Mouse (Mus musculus): Measurements from ENCODE around the gene Tmem243. TPM values are rescaled to one million over a fixed set of nuclear protein-coding genes. Genes with fewer than 3 reads are reported as not detected.
A peak's percentile ranks its signal among the peaks of the same experiment; 100 is the strongest.

The Tmem243 gene
- polyA plus RNA-seq, 1 experiment from 2014 or later: 31.2 TPM

DNA sequence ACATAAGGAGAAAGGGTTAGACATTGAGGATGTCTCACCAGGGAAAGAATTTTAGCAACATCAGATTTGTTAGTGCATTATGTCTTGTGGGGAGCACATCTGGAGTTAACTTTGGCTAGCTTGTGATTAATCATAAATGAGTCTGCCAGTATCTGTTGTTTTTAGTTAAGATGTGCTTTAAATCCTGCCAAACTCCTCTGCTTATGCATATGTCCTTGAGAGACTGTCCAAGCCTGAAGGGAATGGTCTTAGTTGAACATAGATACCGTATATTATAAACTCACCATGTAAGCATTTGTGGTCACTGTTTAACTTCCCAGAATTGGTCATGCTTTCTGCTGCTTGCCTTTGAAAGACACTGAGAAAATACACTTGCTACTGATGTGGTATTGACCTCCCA lies 7.8 kb upstream of the Tmem243 start:
- Histone ChIP-seq H3K27ac (ENCODE audit: low read depth) (no peak overlapping the region), H3K4me2 (no peak overlapping the region), H3K36me3 (ENCODE audit: insufficient read depth) (no peaks in the 10 kb centered on the region), H3K27me3 (ENCODE audit: insufficient read depth, low read length) (no peaks in the 10 kb centered on the region), H3K9ac (no peak overlapping the region), H3K9me3 (ENCODE audit: low read depth, low read length) (peaks cover 3% of the 10 kb centered on the region; the same call in 1 of the 2 replicates), H3K4me3 (ENCODE audit: low read depth, low read length) (no peak overlapping the region), H3K4me1 (ENCODE audit: insufficient read depth) (no peaks in the 10 kb centered on the region)
- no peak for DNase-seq
- WGBS: 76% methylated on average over 1 of the region's 1 CpGs
- ATAC-seq (ENCODE audit: insufficient read depth): no peak
- no peak for TF ChIP-seq CTCF (IDR thresholded peaks at IDR 0.05; ENCODE audit: low read depth)

DNA sequence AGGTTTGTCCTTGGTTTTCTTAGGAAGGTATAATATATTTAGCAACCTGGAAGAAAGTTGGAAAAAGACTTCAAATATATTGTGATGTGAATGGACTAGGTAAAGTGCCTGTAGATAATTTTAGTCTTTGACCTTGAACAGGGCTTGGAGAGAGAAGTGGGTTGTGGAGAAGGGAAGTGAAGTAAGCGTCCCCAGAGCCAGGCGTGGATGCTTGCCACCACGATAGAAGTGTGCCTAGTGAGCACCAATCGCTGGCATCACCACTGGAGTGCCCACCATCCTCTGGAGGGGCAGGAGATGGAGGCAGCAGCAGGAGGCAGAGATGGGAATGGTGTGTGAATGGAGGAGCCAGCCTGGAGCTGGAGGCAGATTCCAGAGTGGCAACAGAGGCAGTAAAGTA lies 7.0 kb upstream of the Tmem243 start:
- 74% methylated on average over 4 of the region's 4 CpGs for WGBS
- Histone ChIP-seq H3K9ac (no peak overlapping the region), H3K27me3 (ENCODE audit: insufficient read depth, low read length) (no peaks in the 10 kb centered on the region), H3K4me3 (ENCODE audit: low read depth, low read length) (no peak overlapping the region), H3K4me2 (no peak overlapping the region), H3K27ac (ENCODE audit: low read depth) (no peak overlapping the region), H3K4me1 (ENCODE audit: insufficient read depth) (no peaks in the 10 kb centered on the region), H3K36me3 (ENCODE audit: insufficient read depth) (no peaks in the 10 kb centered on the region), H3K9me3 (ENCODE audit: low read depth, low read length) (peaks cover 3% of the 10 kb centered on the region; the same call in 1 of the 2 replicates)
- TF ChIP-seq CTCF (IDR thresholded peaks at IDR 0.05; ENCODE audit: low read depth): no peak
- DNase-seq (no peak), ATAC-seq (ENCODE audit: insufficient read depth) (no peak)

DNA sequence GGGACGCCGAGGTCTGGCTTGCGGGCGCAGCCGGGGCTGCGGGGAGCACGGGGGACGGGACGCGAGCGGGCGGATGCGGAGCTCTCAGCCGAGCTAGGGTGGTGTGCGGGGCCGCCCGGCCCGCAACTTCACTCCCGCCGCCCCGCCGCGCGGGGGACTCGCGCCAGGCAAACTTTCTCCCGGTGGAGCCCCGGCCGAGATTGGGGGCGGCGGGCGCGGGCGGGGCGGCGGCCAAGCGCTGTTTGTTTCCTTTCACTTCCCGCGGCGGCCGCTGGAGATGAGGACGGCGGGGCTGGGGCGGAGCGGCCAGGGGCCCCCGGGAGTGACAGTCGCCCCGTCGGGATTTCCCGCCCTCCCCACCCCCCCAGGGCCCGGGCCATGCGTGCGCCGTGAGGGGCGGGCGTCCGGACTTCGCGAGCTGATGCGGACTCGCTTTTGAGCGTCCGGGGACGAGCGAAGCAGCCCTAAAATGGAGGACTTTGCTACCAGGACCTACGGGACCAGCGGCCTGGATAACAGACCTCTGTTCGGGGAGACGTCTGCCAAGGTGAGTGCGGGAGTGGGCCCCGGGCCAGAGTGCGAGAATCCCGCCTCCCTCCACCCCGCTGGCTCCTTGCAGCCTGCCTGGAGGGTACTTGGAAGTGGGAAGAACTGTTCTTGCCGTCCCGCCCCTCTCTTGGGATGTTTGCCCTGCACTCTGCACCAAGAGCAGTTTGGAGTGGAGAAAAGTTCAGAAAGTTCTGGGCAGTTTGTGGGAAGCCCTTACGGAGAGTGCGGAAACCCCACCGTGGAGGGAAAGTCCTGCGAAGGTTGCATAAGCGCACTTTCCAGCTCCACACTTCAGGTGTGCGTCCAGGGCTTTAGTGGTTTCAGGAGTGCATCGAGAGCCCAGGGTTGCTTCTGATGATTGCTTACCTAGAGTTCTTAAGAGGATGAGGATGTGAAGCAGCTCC lies 657 bp downstream of the Tmem243 start:
- no peak for TF ChIP-seq CTCF (IDR thresholded peaks at IDR 0.05; ENCODE audit: low read depth)
- DNase-seq (peak; percentile 74), ATAC-seq (ENCODE audit: insufficient read depth) (peak; percentile 81)
- peak overlapping the region; percentile 75 for H3K9ac ChIP-seq
- peak overlapping the region; percentile 87 for H3K27ac ChIP-seq (ENCODE audit: low read depth)
- H3K4me1 ChIP-seq (ENCODE audit: insufficient read depth): no peaks in the 10 kb centered on the region
- H3K36me3 ChIP-seq (ENCODE audit: insufficient read depth): no peaks in the 10 kb centered on the region
- H3K27me3 ChIP-seq (ENCODE audit: insufficient read depth, low read length): peaks cover 4% of the 10 kb centered on the region
- peak overlapping the region; percentile 70 for H3K4me2 ChIP-seq
- H3K4me3 ChIP-seq (ENCODE audit: low read depth, low read length): peak overlapping the region; percentile 85
- H3K9me3 ChIP-seq (ENCODE audit: low read depth, low read length): peaks cover 2% of the 10 kb centered on the region; the same call in 1 of the 2 replicates
- WGBS: under 1% methylated on average over 59 of the region's 83 CpGs

DNA sequence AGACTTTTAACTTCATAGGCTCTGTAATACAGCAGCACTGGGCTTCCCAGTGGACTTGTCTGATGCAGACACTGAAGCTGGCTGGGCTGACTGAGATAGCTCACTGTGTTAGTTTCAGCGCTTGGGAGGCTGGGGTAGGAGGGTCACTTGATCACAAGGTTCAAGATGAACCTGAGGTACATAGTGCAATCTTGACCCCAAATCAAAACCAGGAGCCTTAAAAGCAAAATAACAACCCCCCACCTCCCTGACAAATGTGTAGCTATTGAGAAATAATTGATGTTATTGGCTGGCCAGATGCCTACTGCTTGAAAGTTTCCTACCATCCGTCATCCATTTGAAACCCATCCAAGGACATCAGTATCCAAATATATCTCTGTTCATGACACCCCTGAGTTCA lies 2.2 kb downstream of the Tmem243 start:
- H3K4me1 ChIP-seq (ENCODE audit: insufficient read depth): no peaks in the 10 kb centered on the region
- H3K4me3 ChIP-seq (ENCODE audit: low read depth, low read length): no peak overlapping the region
- H3K27me3 ChIP-seq (ENCODE audit: insufficient read depth, low read length): peaks cover 4% of the 10 kb centered on the region
- H3K9ac ChIP-seq: no peak overlapping the region
- ATAC-seq (ENCODE audit: insufficient read depth) (no peak), DNase-seq (no peak)
- H3K4me2 ChIP-seq: peak overlapping the region; percentile 70; the same call in 1 of the 2 replicates
- no peaks in the 10 kb centered on the region for H3K9me3 ChIP-seq (ENCODE audit: low read depth, low read length)
- no peak overlapping the region for H3K27ac ChIP-seq (ENCODE audit: low read depth)
- 89% methylated on average over 2 of the region's 2 CpGs for WGBS
- TF ChIP-seq CTCF (IDR thresholded peaks at IDR 0.05; ENCODE audit: low read depth): no peak
- no peaks in the 10 kb centered on the region for H3K36me3 ChIP-seq (ENCODE audit: insufficient read depth)

DNA sequence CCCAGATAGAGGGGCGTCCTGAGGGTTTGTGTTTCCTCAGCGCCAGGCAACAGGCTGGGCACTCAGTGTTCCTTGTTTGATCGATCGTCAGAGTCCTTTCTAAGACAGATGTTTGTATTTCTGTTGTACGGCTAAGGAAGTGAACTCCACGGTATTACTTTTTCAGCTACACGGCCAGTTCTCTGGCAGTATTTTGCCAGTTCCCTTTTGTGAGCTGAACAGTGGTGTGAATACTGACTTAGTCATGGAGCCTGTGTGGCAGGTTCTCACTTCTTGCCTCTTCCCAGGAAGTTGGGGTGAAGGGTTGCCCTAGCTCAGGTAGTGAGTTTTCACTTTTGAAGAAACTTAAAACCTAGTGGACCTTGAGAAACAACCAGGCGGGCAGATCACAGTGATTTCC lies 3.5 kb downstream of the Tmem243 start:
- 70% methylated on average over 8 of the region's 8 CpGs for WGBS
- H3K4me2 ChIP-seq: no peak overlapping the region
- H3K4me1 ChIP-seq (ENCODE audit: insufficient read depth): no peaks in the 10 kb centered on the region
- H3K9me3 ChIP-seq (ENCODE audit: low read depth, low read length): no peaks in the 10 kb centered on the region
- ATAC-seq (ENCODE audit: insufficient read depth) (no peak), DNase-seq (no peak)
- peaks cover 4% of the 10 kb centered on the region for H3K27me3 ChIP-seq (ENCODE audit: insufficient read depth, low read length)
- no peaks in the 10 kb centered on the region for H3K36me3 ChIP-seq (ENCODE audit: insufficient read depth)
- no peak overlapping the region for H3K4me3 ChIP-seq (ENCODE audit: low read depth, low read length)
- no peak overlapping the region for H3K9ac ChIP-seq
- no peak for TF ChIP-seq CTCF (IDR thresholded peaks at IDR 0.05; ENCODE audit: low read depth)
- H3K27ac ChIP-seq (ENCODE audit: low read depth): no peak overlapping the region

DNA sequence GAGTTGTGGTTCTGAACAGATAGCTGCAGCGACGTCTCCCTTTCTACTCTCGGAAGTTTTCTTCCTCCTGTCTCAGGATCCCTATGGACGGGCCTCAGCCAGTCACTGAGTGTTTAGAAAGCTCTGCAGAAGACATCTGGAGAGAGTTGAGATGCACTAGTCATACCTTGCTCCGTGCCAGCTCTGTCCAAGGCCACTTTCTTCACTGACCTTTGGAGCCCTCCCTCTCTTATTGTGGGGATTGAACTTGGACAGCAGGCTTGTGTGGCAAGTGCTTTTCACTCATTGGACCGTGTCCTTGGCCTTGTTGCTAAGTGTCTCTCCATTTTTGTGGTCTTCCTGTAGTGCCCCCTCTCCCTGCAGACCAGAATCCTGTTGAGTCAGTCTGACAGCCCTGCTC lies 6.3 kb downstream of the Tmem243 start:
- H3K4me2 ChIP-seq: no peak overlapping the region
- no peaks in the 10 kb centered on the region for H3K4me1 ChIP-seq (ENCODE audit: insufficient read depth)
- WGBS: 73% methylated on average over 6 of the region's 6 CpGs
- H3K9me3 ChIP-seq (ENCODE audit: low read depth, low read length): no peaks in the 10 kb centered on the region
- H3K4me3 ChIP-seq (ENCODE audit: low read depth, low read length): no peak overlapping the region
- DNase-seq (no peak), ATAC-seq (ENCODE audit: insufficient read depth) (no peak)
- no peak overlapping the region for H3K27ac ChIP-seq (ENCODE audit: low read depth)
- H3K9ac ChIP-seq: no peak overlapping the region
- TF ChIP-seq CTCF (IDR thresholded peaks at IDR 0.05; ENCODE audit: low read depth): no peak
- H3K27me3 ChIP-seq (ENCODE audit: insufficient read depth, low read length): peaks cover 4% of the 10 kb centered on the region
- H3K36me3 ChIP-seq (ENCODE audit: insufficient read depth): no peaks in the 10 kb centered on the region

DNA sequence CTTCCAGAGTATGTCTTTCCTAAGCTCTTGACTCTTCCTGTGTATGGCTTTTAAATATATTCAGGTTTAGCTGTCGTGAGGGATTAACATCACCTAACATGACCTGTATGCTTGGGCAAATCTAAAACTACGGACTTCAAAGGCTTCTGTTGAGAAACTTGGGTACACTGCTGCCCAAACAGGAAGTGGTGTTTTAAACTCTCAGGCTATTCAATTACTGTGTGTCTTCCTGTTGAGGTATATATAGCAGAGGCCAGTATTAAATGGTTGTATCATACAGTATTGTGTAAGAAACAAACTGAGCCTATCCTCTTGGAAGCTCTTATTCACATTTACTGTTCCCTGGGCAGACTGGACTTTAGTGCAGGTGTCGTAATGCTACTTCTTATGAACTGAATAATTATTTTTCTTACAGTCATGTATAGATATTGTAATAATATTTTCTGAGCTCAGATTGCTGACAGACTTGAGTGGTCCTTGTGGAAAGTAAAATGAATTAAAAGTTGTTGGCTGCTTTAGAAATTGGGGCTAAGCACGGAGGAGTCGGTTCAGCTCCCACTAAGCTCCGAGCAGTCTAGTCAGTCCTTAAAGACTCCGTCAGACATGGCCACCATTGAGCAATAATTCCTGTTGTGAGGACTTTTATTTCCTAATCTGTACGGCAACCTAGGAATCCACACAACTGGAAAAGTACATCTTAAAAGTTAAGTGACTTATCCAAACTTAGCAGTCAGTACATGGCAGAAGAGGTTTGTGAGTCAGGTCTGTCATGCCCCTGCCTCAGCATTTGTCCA lies 7.0 kb downstream of the Tmem243 start:
- no peak overlapping the region for H3K4me2 ChIP-seq
- peaks cover 2% of the 10 kb centered on the region for H3K27me3 ChIP-seq (ENCODE audit: insufficient read depth, low read length)
- no peak for TF ChIP-seq CTCF (IDR thresholded peaks at IDR 0.05; ENCODE audit: low read depth)
- ATAC-seq (ENCODE audit: insufficient read depth) (peak; percentile 26; the same call in 1 of the 2 replicates), DNase-seq (peak; percentile 49)
- no peaks in the 10 kb centered on the region for H3K9me3 ChIP-seq (ENCODE audit: low read depth, low read length)
- WGBS: 66% methylated on average over 8 of the region's 8 CpGs
- H3K27ac ChIP-seq (ENCODE audit: low read depth): no peak overlapping the region
- no peak overlapping the region for H3K4me3 ChIP-seq (ENCODE audit: low read depth, low read length)
- H3K4me1 ChIP-seq (ENCODE audit: insufficient read depth): no peaks in the 10 kb centered on the region
- H3K9ac ChIP-seq: no peak overlapping the region
- no peaks in the 10 kb centered on the region for H3K36me3 ChIP-seq (ENCODE audit: insufficient read depth)

All from lung, embryonic 14.5 days (tissue).